Mouse (Mus musculus): ENCODE results near the gene Nsf. TPM values are rescaled to one million over a fixed set of nuclear protein-coding genes. Genes with fewer than 3 reads are reported as not detected.

Nsf gene
- polyA plus RNA-seq, 1 experiment from 2014 or later = 46.3 TPM

- no peak for ATAC-seq (ENCODE audit: insufficient number of reproducible peaks, low FRiP score, low TSS enrichment, low read depth)
These were observed 163.9 kb downstream of the Nsf start for GRCm38 (mm10) chr11:103789951-103790350.

GRCm38 (mm10) chr11:103780152-103780551 lies 173.7 kb downstream of the Nsf start:
- no peaks in the 10 kb centered on the region for H3K9me3 ChIP-seq (ENCODE audit: control insufficient read depth, low read length)
- no peak overlapping the region for H3K4me2 ChIP-seq (ENCODE audit: low read depth, severe bottlenecking)
- DNase-seq (ENCODE audit: low spot score) (no peak), ATAC-seq (ENCODE audit: insufficient number of reproducible peaks, low FRiP score, low TSS enrichment, low read depth) (no peak)
- no peak overlapping the region for H3K4me3 ChIP-seq (ENCODE audit: low read depth, low read length)
- WGBS = 33% methylated on average over 9 of the region's 9 CpGs
- no peak overlapping the region for H3K9ac ChIP-seq (ENCODE audit: low read length)
- peaks cover 3% of the 10 kb centered on the region; the same call in 1 of the 2 replicates for H3K4me1 ChIP-seq (ENCODE audit: control insufficient read depth, insufficient read depth, low read length)
- no peaks in the 10 kb centered on the region for H3K36me3 ChIP-seq (ENCODE audit: control insufficient read depth, insufficient read depth, low read length)
- H3K27ac ChIP-seq (replicated peaks; ENCODE audit: low read depth, low read length) = no peak overlapping the region
- peaks cover 18% of the 10 kb centered on the region for H3K27me3 ChIP-seq (ENCODE audit: control insufficient read depth, insufficient read depth, low read length)

More at GRCm38 (mm10) chr11:103789951-103790350, 163.9 kb downstream of the Nsf start:
- 90% methylated on average over 5 of the region's 5 CpGs for WGBS
- no peaks in the 10 kb centered on the region for H3K9me3 ChIP-seq (ENCODE audit: control insufficient read depth, low read length)
- H3K36me3 ChIP-seq (ENCODE audit: control insufficient read depth, insufficient read depth, low read length) = no peaks in the 10 kb centered on the region
- no peak overlapping the region for H3K9ac ChIP-seq (ENCODE audit: low read length)
- peaks cover 14% of the 10 kb centered on the region for H3K27me3 ChIP-seq (ENCODE audit: control insufficient read depth, insufficient read depth, low read length)
- H3K27ac ChIP-seq (replicated peaks; ENCODE audit: low read depth, low read length) = no peak overlapping the region
- no peak for DNase-seq (ENCODE audit: low spot score)
- H3K4me2 ChIP-seq (ENCODE audit: low read depth, severe bottlenecking) = no peak overlapping the region
- H3K4me1 ChIP-seq (ENCODE audit: control insufficient read depth, insufficient read depth, low read length) = no peaks in the 10 kb centered on the region
- no peak overlapping the region for H3K4me3 ChIP-seq (ENCODE audit: low read depth, low read length)

DNA sequence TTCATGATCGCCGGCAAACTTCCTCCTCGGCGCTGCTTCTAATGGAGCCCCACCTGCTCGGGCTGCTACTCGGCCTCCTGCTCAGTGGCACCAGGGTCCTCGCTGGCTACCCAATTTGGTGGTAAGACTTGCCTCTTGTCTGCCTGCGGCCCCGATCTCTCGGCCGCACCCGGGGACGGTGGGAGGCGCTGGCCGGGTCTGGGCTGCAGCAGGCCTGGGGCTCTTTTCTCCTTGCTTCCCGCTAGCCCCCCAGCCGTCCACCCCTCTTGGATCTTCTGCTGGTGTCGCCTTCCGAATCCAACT lies 179.7 kb downstream of the Nsf start:
- Histone ChIP-seq H3K9me3 (ENCODE audit: control insufficient read depth, low read length) (no peaks in the 10 kb centered on the region), H3K4me3 (ENCODE audit: low read depth, low read length) (peak overlapping the region; percentile 25), H3K4me1 (ENCODE audit: control insufficient read depth, insufficient read depth, low read length) (peaks cover 12% of the 10 kb centered on the region; the same call in 1 of the 2 replicates), H3K27me3 (ENCODE audit: control insufficient read depth, insufficient read depth, low read length) (peaks cover 77% of the 10 kb centered on the region), H3K4me2 (ENCODE audit: low read depth, severe bottlenecking) (peak overlapping the region; percentile 41), H3K9ac (ENCODE audit: low read length) (no peak overlapping the region), H3K27ac (replicated peaks; ENCODE audit: low read depth, low read length) (no peak overlapping the region), H3K36me3 (ENCODE audit: control insufficient read depth, insufficient read depth, low read length) (no peaks in the 10 kb centered on the region)
- peak; percentile 68 for DNase-seq (ENCODE audit: low spot score)
- ATAC-seq (ENCODE audit: insufficient number of reproducible peaks, low FRiP score, low TSS enrichment, low read depth) = no peak
- 0% methylated on average over 19 of the region's 19 CpGs for WGBS

- Histone ChIP-seq H3K4me1 (ENCODE audit: control insufficient read depth, insufficient read depth, low read length) (peaks cover 12% of the 10 kb centered on the region; the same call in 1 of the 2 replicates), H3K4me2 (ENCODE audit: low read depth, severe bottlenecking) (peak within 1 kb of the TSS; percentile 41), H3K4me3 (ENCODE audit: low read depth, low read length) (peak within 1 kb of the TSS; percentile 25), H3K36me3 (ENCODE audit: control insufficient read depth, insufficient read depth, low read length) (no peaks in the 10 kb centered on the region), H3K9ac (ENCODE audit: low read length) (no peak within 1 kb of the TSS), H3K27me3 (ENCODE audit: control insufficient read depth, insufficient read depth, low read length) (peaks cover 82% of the 10 kb centered on the region), H3K27ac (replicated peaks; ENCODE audit: low read depth, low read length) (no peak within 1 kb of the TSS), H3K9me3 (ENCODE audit: control insufficient read depth, low read length) (no peaks in the 10 kb centered on the region)
- ATAC-seq (ENCODE audit: insufficient number of reproducible peaks, low FRiP score, low TSS enrichment, low read depth) (no peak), DNase-seq (ENCODE audit: low spot score) (peak; percentile 54)
- under 1% methylated on average over 60 of the region's 60 CpGs for WGBS
These were observed 180.2 kb downstream of the Nsf start, which contains the start of gene Wnt3 for GRCm38 (mm10) chr11:103773387-103774227. Wnt3 (plus strand) TSS chr11:103774150.

DNA sequence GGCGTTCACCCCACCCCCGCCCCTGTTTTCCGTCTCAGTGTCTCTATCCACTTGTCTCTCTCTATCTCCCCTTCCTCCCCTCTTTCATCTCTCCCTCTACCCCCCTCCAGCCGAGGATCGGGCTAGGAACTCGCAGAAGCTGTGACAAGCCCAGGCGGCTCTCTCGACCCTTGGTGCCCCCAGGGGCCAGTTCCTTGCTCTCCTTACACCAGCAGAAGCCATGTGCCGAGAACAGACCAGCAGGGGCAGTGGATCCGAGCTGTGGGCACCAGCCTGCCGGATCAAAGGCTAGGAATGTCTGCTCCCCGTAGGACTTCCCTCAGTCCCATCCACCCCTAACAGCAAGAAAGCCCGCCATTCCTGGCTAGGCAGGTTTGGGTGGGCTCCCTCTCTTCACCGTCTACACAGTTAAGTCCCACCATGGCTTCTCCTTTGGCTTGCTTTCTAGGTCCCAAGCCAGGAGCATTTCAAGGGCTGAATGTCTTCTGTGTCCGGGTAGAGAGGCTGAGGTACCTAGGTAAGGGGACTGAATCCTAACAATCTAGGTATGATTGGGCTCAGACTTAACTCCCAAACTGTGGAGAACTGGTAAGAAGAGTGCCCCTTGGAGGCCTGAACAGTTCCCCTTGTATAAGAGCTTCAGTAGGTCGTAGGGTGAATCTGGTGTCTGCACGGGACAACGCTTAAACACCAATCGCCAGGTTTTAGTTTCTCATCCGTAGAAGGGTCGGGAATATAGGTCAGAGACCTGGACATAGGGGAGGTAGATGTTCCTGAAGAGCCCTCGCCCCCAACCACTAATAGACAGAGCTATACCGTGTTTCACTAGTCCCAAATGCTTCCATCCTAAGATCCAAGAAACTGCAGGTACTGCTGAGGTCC lies 181.1 kb downstream of the Nsf start:
- ATAC-seq (ENCODE audit: insufficient number of reproducible peaks, low FRiP score, low TSS enrichment, low read depth) (no peak), DNase-seq (ENCODE audit: low spot score) (peak; percentile 56)
- Histone ChIP-seq H3K27me3 (ENCODE audit: control insufficient read depth, insufficient read depth, low read length) (peaks cover 83% of the 10 kb centered on the region), H3K9ac (ENCODE audit: low read length) (no peak overlapping the region), H3K4me1 (ENCODE audit: control insufficient read depth, insufficient read depth, low read length) (peaks cover 12% of the 10 kb centered on the region; the same call in 1 of the 2 replicates), H3K4me2 (ENCODE audit: low read depth, severe bottlenecking) (peak overlapping the region; percentile 41; the same call in 1 of the 2 replicates), H3K4me3 (ENCODE audit: low read depth, low read length) (peak overlapping the region; percentile 25; the same call in 1 of the 2 replicates), H3K27ac (replicated peaks; ENCODE audit: low read depth, low read length) (no peak overlapping the region), H3K9me3 (ENCODE audit: control insufficient read depth, low read length) (no peaks in the 10 kb centered on the region), H3K36me3 (ENCODE audit: control insufficient read depth, insufficient read depth, low read length) (no peaks in the 10 kb centered on the region)
- 1% methylated on average over 23 of the region's 23 CpGs for WGBS

Other genes starting within 250 kb of the Nsf start
- 0.73 and 1.0 TPM in 2 replicates for gene Wnt9b, start 204.2 kb downstream of the Nsf start, polyA plus RNA-seq (2014; fragmentation: Nextera tagmentation; extraction: Ambion mirVana)
- gene Wnt3, start 179.9 kb downstream of the Nsf start, polyA plus RNA-seq (2014; fragmentation: Nextera tagmentation; extraction: Ambion mirVana) = 5.1 and 6.1 TPM in 2 replicates
- 77.4 and 82.0 TPM in 2 replicates for gene Arf2, start 12.7 kb upstream of the Nsf start, polyA plus RNA-seq (2014; fragmentation: Nextera tagmentation; extraction: Ambion mirVana)
- 0.37 and 0.74 TPM in 2 replicates for gene Crhr1, start 178.8 kb upstream of the Nsf start, polyA plus RNA-seq (2014; fragmentation: Nextera tagmentation; extraction: Ambion mirVana)
- gene Sppl2c, start 232.3 kb upstream of the Nsf start, polyA plus RNA-seq (2014; fragmentation: Nextera tagmentation; extraction: Ambion mirVana) = not detected in 2 replicates